Mouse (Mus musculus): ENCODE data around the gene Muc5b. TPM values are rescaled to one million over a fixed set of nuclear protein-coding genes. Genes with fewer than 3 reads are reported as not detected.
"Not testable (repeated sequence)": the region's sequence is repeated elsewhere in the genome, so short reads cannot be mapped to it uniquely, and the experiment has no call there.

The Muc5b gene
- polyA plus RNA-seq (2016; fragmentation: Nextera tagmentation; extraction: Ambion mirVana): 0.01 TPM in 2 replicates

DNA sequence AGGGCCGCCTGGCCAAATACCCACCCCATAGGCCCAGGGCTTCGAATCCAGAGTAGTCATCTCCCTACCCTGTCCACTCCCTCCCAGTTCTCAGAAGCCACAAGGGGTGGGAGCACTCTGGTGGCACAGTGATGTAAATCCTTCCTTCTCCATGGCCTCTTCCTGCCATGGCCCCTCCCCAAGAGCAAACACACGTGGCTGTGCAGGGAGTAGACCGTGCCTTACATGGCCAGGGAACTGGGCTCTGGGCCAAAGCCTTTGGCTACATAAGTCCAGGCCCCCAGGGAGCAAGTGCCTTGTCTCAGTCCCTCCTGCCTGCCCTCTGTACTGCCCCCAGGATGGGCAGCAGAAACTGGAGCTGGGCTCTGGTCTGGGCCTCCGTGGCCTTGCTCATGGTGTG, at the start of gene Muc5b:
Muc5b (plus strand) TSS at position 292 of the 400 bp plus-strand sequence.
- WGBS: 75% methylated on average over 5 of the region's 5 CpGs
- Histone ChIP-seq H3K36me3 (replicated peaks) (no peaks in the 10 kb centered on the region), H3K9me3 (no peaks in the 10 kb centered on the region), H3K27me3 (replicated peaks; ENCODE audit: low read depth, poor library complexity, severe bottlenecking) (no peaks in the 10 kb centered on the region), H3K27ac (replicated peaks) (0 out of 2 replicates have a peak within 1 kb of the TSS, but pooled peaks have one; percentile 14), H3K4me3 (no peak within 1 kb of the TSS), H3K4me1 (no peaks in the 10 kb centered on the region)
- DNase-seq (ENCODE audit: low spot score): no peak

DNA sequence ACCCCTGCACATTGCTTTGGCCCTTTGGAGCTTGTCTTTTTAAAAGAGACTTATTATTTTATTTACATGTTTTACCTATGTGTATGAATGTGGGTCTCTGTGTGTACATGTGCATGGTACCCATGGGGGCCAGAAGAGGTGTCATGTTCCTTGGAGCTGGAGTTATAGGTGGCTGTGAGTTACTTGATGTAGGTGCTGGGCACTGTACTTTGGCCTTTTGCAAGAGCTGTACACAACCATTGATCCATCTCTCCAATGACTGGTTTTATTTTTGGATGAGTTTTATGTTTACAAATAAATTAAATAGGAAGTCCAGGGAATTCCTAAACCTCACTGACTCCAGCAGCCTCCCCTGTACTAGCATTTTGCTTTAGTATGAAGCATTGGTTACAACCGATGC, 44.6 kb upstream of the Muc5b start:
- 92% methylated on average over 1 of the region's 1 CpGs for WGBS
- DNase-seq (ENCODE audit: low spot score): no peak
- Histone ChIP-seq H3K36me3 (replicated peaks) (no peaks in the 10 kb centered on the region), H3K27me3 (replicated peaks; ENCODE audit: low read depth, poor library complexity, severe bottlenecking) (no peaks in the 10 kb centered on the region), H3K9me3 (peaks cover 16% of the 10 kb centered on the region), H3K4me3 (no peak overlapping the region), H3K27ac (replicated peaks) (no peak overlapping the region), H3K4me1 (no peaks in the 10 kb centered on the region)

DNA sequence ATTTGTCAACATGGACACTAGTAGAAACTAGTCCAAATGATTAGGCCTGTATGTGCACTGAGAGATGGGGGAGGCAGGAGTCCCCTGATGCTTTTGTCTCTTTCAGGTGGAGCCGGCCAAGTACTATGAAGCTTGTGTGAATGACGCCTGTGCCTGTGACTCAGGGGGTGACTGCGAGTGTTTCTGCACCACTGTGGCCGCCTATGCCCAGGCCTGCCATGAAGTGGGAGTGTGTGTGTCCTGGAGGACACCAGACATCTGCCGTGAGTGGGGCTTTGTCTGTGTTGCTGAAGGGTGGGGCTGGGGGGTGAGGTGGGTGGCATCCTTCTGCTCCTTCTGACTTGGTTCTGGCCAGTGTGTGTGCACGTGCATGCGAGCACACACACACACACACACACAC, 35.7 kb upstream of the Muc5b start:
- H3K36me3 ChIP-seq (replicated peaks): no peaks in the 10 kb centered on the region
- no peak overlapping the region for H3K27ac ChIP-seq (replicated peaks)
- DNase-seq (ENCODE audit: low spot score): no peak
- no peaks in the 10 kb centered on the region for H3K27me3 ChIP-seq (replicated peaks; ENCODE audit: low read depth, poor library complexity, severe bottlenecking)
- WGBS: 88% methylated on average over 7 of the region's 7 CpGs
- H3K9me3 ChIP-seq: peaks cover 5% of the 10 kb centered on the region; the same call in 1 of the 2 replicates
- H3K4me1 ChIP-seq: no peaks in the 10 kb centered on the region
- no peak overlapping the region for H3K4me3 ChIP-seq

DNA sequence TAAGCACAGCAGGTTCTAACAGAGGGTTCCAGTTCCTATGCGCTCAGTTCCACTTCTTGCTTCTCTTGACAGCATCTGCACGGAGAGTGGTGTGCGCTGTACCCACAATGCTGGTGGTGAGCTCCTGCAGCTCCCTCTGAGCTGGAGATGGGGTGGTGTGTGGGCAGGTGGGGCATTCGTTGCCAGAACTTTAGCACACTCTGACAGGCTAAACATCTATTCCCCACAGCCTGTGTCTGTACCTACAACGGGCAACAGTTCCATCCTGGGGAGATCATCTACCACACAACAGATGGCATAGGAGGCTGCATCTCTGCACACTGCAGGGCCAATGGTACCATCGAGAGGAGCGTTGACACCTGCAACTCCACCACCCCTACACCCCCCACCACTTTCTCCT, 33.5 kb upstream of the Muc5b start:
- Histone ChIP-seq H3K27ac (replicated peaks) (no peak overlapping the region), H3K4me3 (no peak overlapping the region), H3K4me1 (no peaks in the 10 kb centered on the region), H3K27me3 (replicated peaks; ENCODE audit: low read depth, poor library complexity, severe bottlenecking) (no peaks in the 10 kb centered on the region), H3K36me3 (replicated peaks) (no peaks in the 10 kb centered on the region), H3K9me3 (no peaks in the 10 kb centered on the region)
- no peak for DNase-seq (ENCODE audit: low spot score)
- WGBS: 88% methylated on average over 7 of the region's 7 CpGs

DNA sequence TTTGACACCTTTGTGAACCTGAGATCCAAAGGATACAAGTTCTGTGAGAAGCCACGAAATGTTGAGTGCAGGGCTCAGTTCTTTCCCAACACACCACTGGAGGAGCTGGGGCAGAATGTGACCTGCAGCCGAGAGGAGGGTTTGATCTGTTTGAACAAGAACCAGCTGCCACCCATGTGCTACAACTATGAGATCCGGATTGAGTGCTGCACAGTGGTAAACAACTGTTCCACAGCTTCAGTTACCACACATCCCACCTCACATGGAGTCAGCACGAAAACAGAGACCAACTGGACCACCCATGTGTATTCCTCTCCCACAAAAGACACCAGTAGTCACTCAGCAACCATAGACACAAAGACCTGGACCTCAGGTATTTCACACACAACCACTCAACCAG, 31.0 kb upstream of the Muc5b start:
- no CpG with 5 or more reads among the region's 4 CpGs for WGBS
- H3K27me3 ChIP-seq (replicated peaks; ENCODE audit: low read depth, poor library complexity, severe bottlenecking); H3K4me3 ChIP-seq: not testable (repeated sequence)

DNA sequence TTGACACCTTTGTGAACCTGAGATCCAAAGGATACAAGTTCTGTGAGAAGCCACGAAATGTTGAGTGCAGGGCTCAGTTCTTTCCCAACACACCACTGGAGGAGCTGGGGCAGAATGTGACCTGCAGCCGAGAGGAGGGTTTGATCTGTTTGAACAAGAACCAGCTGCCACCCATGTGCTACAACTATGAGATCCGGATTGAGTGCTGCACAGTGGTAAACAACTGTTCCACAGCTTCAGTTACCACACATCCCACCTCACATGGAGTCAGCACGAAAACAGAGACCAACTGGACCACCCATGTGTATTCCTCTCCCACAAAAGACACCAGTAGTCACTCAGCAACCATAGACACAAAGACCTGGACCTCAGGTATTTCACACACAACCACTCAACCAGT, 28.9 kb upstream of the Muc5b start:
- no CpG with 5 or more reads among the region's 4 CpGs for WGBS
- not testable (repeated sequence) for H3K36me3 ChIP-seq (replicated peaks); H3K4me1 ChIP-seq; H3K27me3 ChIP-seq (replicated peaks; ENCODE audit: low read depth, poor library complexity, severe bottlenecking); H3K9me3 ChIP-seq; H3K4me3 ChIP-seq; H3K27ac ChIP-seq (replicated peaks); DNase-seq (ENCODE audit: low spot score)

More for the DNA sequence above, 31.0 kb upstream of the Muc5b start:
- not testable (repeated sequence) for H3K4me1 ChIP-seq; H3K27ac ChIP-seq (replicated peaks); H3K9me3 ChIP-seq; DNase-seq (ENCODE audit: low spot score); H3K36me3 ChIP-seq (replicated peaks)

DNA sequence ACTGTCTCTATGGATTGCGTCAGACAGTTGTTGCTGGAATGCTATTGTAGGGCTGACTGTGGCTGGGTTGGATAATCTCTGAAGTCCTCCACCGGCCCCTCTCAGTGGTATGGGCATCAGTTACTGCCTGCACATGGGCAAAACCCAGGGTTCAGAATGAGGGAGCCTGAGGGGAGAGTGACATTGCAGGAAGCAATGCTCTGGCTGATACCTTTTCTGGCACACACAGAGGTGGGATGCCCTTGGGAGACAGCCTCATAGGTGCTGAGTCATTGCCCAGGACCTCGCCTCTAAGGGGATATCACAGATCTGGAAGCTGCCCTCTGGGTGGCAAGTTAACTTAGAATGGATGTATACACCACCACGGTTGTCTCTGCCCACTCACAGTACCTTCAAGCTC, 25.5 kb upstream of the Muc5b start:
- no peaks in the 10 kb centered on the region for H3K36me3 ChIP-seq (replicated peaks)
- DNase-seq (ENCODE audit: low spot score): no peak
- no peak overlapping the region for H3K4me3 ChIP-seq
- WGBS: 83% methylated on average over 4 of the region's 4 CpGs
- H3K4me1 ChIP-seq: peaks cover 9% of the 10 kb centered on the region
- no peak overlapping the region for H3K27ac ChIP-seq (replicated peaks)
- no peaks in the 10 kb centered on the region for H3K9me3 ChIP-seq
- no peaks in the 10 kb centered on the region for H3K27me3 ChIP-seq (replicated peaks; ENCODE audit: low read depth, poor library complexity, severe bottlenecking)

DNA sequence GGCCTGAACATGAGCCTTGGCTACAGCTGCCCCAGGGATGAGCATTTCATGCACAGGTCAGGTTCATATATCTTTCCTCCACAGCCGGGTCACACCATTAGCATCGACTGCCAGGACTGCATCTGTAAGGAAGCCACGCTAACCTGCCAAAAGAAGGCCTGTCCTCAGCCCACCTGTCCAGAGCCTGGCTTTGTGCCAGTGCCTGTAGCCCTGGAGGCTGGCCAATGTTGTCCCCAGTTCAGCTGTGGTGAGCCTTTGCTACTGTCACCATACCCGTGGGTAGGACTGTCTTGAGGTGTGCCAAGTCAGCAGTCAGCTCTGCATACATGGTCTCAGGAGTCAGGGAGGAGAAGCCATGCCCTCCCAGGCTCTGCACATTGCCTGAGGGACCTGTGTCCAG, 23.5 kb upstream of the Muc5b start:
- H3K27me3 ChIP-seq (replicated peaks; ENCODE audit: low read depth, poor library complexity, severe bottlenecking): no peaks in the 10 kb centered on the region

DNA sequence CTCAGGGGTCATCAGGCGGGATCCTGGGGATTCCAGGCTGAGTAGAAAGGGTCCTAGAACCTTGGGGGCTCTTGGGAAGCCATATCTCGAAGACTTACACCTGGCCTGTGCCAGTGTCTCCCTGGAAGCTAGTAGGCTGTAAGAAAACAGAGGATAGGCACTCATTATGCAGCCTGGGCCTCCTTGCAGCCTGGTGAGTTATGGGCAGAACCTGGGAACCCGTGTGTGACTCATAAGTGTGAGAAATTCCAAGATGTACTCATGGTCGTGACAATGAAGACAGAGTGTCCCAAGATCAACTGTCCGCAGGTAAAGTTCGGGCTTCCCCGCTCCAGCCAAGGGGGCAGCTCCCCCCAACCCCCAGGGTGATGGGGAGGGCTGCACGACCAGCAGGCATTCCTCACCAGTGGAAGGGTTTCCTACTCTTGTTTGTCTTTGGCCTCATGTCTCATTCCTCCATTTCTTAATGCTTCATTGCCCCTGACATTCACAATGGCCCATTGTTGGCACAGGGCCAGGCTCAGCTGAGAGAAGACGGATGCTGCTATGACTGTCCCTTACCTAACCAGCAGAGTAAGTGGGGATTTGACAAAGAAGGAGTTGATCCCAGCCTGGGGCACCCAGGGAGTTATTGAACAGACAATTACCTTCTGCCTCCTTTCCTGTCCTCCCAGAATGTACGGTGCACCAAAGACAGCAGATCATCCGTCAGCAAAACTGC, 21.4 kb upstream of the Muc5b start:
- H3K4me3 ChIP-seq: no peak overlapping the region
- peaks cover 9% of the 10 kb centered on the region for H3K4me1 ChIP-seq
- H3K9me3 ChIP-seq: no peaks in the 10 kb centered on the region
- DNase-seq (ENCODE audit: low spot score): no peak
- no peaks in the 10 kb centered on the region for H3K27me3 ChIP-seq (replicated peaks; ENCODE audit: low read depth, poor library complexity, severe bottlenecking)
- no peak overlapping the region; the same call in 1 of the 2 replicates for H3K27ac ChIP-seq (replicated peaks)
- WGBS: 60% methylated on average over 11 of the region's 11 CpGs
- no peaks in the 10 kb centered on the region for H3K36me3 ChIP-seq (replicated peaks)

More for the DNA sequence above, 23.5 kb upstream of the Muc5b start:
- Histone ChIP-seq H3K27ac (replicated peaks) (no peak overlapping the region), H3K4me1 (peaks cover 9% of the 10 kb centered on the region), H3K36me3 (replicated peaks) (no peaks in the 10 kb centered on the region), H3K9me3 (no peaks in the 10 kb centered on the region), H3K4me3 (no peak overlapping the region)
- DNase-seq (ENCODE audit: low spot score): no peak
- WGBS: 81% methylated on average over 4 of the region's 4 CpGs

DNA sequence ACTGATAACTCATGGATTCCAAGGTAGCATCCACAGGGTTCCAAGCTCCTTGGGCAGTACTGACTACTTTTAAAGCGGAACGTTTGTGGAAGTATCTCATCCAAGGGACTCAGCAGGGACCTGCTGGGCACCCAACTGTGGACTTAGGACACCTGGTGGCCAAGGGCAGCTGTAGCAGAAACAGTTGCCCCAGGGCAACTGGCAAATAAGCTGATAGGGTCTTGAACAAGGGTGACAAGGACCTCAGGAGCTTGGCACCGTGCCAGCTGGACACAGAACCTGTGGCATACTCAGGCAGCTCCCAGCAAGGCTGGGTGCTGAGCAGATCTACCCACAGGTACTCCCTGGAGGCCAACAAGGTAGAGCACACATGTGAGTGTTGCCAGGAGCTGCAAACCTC, 20.6 kb upstream of the Muc5b start:
- no peak overlapping the region for H3K4me3 ChIP-seq
- peaks cover 9% of the 10 kb centered on the region for H3K4me1 ChIP-seq
- no peaks in the 10 kb centered on the region for H3K27me3 ChIP-seq (replicated peaks; ENCODE audit: low read depth, poor library complexity, severe bottlenecking)
- 86% methylated on average over 3 of the region's 3 CpGs for WGBS
- no peak overlapping the region for H3K27ac ChIP-seq (replicated peaks)
- no peaks in the 10 kb centered on the region for H3K36me3 ChIP-seq (replicated peaks)
- no peak for DNase-seq (ENCODE audit: low spot score)
- no peaks in the 10 kb centered on the region for H3K9me3 ChIP-seq

DNA sequence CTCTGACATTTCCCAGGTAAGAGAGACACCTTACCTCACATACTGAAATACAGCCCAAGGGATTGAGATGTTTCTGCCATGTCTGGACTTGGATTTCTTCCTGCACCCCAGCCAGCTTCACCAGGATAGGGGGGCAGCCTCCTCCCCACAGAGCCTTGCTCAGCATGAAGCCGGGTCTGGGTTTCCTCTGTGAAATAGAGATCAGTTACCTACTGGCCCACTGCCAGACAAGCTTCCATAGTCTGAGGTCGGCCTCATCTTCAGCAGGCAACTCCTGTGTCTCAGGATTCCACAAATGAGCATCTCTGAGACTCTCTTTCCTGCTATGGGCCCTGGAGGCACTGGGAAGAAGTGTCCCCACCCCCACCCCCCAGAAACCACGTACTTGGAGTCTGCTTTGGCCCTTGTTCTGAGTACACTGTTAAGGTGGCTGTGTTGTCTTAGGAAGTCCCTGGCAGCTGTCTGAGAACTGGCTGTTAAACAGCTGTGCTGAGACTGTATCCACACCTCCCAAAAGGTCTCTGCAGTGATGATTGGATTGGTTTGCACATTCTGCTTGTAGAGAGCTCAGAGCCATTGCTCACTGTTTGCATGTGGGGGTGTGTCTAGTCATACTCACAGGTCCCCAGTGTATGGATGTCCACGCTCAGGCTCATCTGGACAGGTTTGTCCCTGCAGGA, 16.1 kb upstream of the Muc5b start:
- no peak for DNase-seq (ENCODE audit: low spot score)
- Histone ChIP-seq H3K27me3 (replicated peaks; ENCODE audit: low read depth, poor library complexity, severe bottlenecking) (no peaks in the 10 kb centered on the region), H3K36me3 (replicated peaks) (no peaks in the 10 kb centered on the region), H3K4me3 (no peak overlapping the region), H3K9me3 (no peaks in the 10 kb centered on the region), H3K27ac (replicated peaks) (no peak overlapping the region), H3K4me1 (peaks cover 4% of the 10 kb centered on the region)
- 65% methylated on average over 4 of the region's 4 CpGs for WGBS

DNA sequence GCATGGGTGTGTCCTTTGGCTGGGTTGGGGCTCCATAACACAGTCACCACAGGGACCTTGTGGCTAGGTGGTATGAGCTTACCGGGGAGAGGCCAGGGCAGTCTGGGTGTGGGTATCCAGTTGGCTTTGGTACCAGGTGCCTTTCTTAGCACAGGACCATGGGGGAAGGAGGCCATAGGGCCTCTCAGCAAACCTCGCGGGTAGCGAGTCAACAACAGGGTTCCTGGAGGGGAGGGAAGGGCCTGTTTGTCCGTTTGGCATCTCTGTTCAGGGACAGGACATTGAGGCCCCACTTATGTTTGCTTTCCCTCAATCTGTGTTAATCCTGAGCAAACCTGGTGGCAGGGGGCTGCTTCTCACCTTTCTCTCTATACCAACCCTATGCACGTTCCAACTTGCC, 15.2 kb upstream of the Muc5b start:
- Histone ChIP-seq H3K27me3 (replicated peaks; ENCODE audit: low read depth, poor library complexity, severe bottlenecking) (no peaks in the 10 kb centered on the region), H3K4me1 (no peaks in the 10 kb centered on the region), H3K9me3 (no peaks in the 10 kb centered on the region), H3K4me3 (no peak overlapping the region), H3K36me3 (replicated peaks) (no peaks in the 10 kb centered on the region), H3K27ac (replicated peaks) (no peak overlapping the region)
- no peak for DNase-seq (ENCODE audit: low spot score)
- WGBS: 84% methylated on average over 6 of the region's 6 CpGs

DNA sequence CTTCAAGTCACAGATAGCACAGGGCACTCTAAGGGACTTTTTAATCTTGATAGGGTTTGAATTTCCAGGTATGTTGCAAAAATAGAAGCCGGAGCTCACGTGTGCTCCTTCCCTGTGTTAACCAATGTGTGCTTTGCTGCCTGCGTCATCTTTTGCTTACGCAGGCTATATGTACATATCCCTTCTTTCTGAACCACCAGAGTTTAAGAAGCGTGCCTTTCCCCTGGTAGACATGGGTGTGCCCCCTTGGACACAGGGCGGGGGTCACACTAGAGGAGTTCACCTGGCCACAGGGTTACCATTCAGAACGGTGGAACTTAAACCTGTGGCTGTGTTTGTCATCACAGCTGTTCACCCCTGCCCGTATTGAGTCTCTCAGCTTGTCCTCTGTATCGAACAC, 14.5 kb upstream of the Muc5b start:
- Histone ChIP-seq H3K4me3 (no peak overlapping the region), H3K36me3 (replicated peaks) (no peaks in the 10 kb centered on the region), H3K27ac (replicated peaks) (no peak overlapping the region), H3K27me3 (replicated peaks; ENCODE audit: low read depth, poor library complexity, severe bottlenecking) (no peaks in the 10 kb centered on the region), H3K9me3 (no peaks in the 10 kb centered on the region), H3K4me1 (no peaks in the 10 kb centered on the region)
- DNase-seq (ENCODE audit: low spot score): no peak
- 90% methylated on average over 9 of the region's 9 CpGs for WGBS
